Mouse (Mus musculus): ENCODE measurements at regions not wholly inside any gene's neighbourhood (a gene's known extent, or its start where the extent isn't known, plus 50 kb on each side); places are given as distances from the start of the nearest gene placed in this dataset.

- no peak for ATAC-seq (ENCODE audit: low FRiP score)
- WGBS, result 84% methylated on average over 9 of the region's 9 CpGs
- H3K4me2 ChIP-seq (replicated peaks), result no peak overlapping the region
- no peaks in the 10 kb centered on the region for H3K27me3 ChIP-seq (ENCODE audit: control insufficient read depth, insufficient read depth, low read length)
- no peak overlapping the region for H3K9ac ChIP-seq
- no peak overlapping the region for H3K27ac ChIP-seq
- no peaks in the 10 kb centered on the region for H3K9me3 ChIP-seq (ENCODE audit: control insufficient read depth, low read length)
- DNase-seq (ENCODE audit: low spot score), result no peak
- H3K36me3 ChIP-seq (replicated peaks; ENCODE audit: control insufficient read depth, insufficient read depth), result no peaks in the 10 kb centered on the region
- H3K4me3 ChIP-seq (replicated peaks; ENCODE audit: low read length), result no peak overlapping the region
- H3K4me1 ChIP-seq (replicated peaks; ENCODE audit: control insufficient read depth, insufficient read depth, low read length), result no peaks in the 10 kb centered on the region
Measured at GRCm38 (mm10) chr9:118365431-118365830, 112.6 kb upstream of the Eomes start.

DNA sequence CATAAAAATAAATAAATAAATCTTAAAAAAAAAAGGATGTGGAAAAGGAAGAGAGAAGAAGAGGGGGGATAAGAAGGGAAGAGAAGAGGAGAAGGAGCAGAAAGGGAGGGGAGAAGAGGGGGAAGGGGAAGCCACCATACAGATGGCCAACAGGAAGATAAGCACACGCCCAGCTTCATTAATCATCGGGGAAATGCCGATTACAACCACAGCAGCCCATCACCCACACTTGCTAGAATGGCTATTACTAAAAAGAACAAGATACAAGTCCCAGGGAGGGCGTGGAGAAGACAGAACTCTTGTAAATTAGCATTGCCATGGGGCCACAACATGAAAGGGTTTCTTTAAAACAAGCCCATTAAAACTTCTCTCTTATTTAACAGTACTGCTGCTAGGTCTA lies 110.7 kb upstream of the Eomes start:
- Histone ChIP-seq H3K4me3 (replicated peaks; ENCODE audit: low read length) (no peak overlapping the region), H3K9me3 (ENCODE audit: control insufficient read depth, low read length) (no peaks in the 10 kb centered on the region), H3K36me3 (replicated peaks; ENCODE audit: control insufficient read depth, insufficient read depth) (no peaks in the 10 kb centered on the region), H3K9ac (no peak overlapping the region), H3K4me2 (replicated peaks) (no peak overlapping the region), H3K27me3 (ENCODE audit: control insufficient read depth, insufficient read depth, low read length) (no peaks in the 10 kb centered on the region), H3K27ac (no peak overlapping the region), H3K4me1 (replicated peaks; ENCODE audit: control insufficient read depth, insufficient read depth, low read length) (no peaks in the 10 kb centered on the region)
- DNase-seq (ENCODE audit: low spot score) (no peak), ATAC-seq (ENCODE audit: low FRiP score) (no peak)
- WGBS, result 80% methylated on average over 4 of the region's 4 CpGs

DNA sequence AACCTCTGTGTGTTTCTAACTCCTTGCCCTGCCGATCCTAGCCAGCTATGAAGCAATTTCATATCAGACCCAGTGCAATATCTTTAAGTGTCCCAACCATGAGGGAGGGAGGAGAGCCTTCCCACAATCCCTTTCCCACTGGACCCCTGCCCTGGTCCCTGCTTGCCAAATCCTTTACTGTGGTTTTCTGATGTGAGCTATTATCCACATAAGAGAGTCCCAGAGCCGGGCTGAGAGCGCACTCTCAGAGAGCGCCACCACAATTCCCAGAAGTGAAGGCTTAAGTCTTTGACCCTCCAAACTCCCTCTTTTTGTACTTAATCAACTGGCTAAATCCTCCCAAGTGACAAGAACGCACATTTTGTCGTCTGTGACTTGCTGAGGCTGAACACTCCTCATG lies 107.4 kb upstream of the Eomes start:
- ATAC-seq (ENCODE audit: low FRiP score) (no peak), DNase-seq (ENCODE audit: low spot score) (no peak)
- WGBS, result 76% methylated on average over 6 of the region's 6 CpGs

GRCm38 (mm10) chr9:118374680-118375079 lies 103.3 kb upstream of the Eomes start:
- Histone ChIP-seq H3K4me3 (replicated peaks; ENCODE audit: low read length) (no peak overlapping the region), H3K9me3 (ENCODE audit: control insufficient read depth, low read length) (no peaks in the 10 kb centered on the region), H3K36me3 (replicated peaks; ENCODE audit: control insufficient read depth, insufficient read depth) (no peaks in the 10 kb centered on the region), H3K27ac (no peak overlapping the region), H3K9ac (no peak overlapping the region), H3K27me3 (ENCODE audit: control insufficient read depth, insufficient read depth, low read length) (no peaks in the 10 kb centered on the region), H3K4me2 (replicated peaks) (no peak overlapping the region), H3K4me1 (replicated peaks; ENCODE audit: control insufficient read depth, insufficient read depth, low read length) (0 out of 2 replicates have a peak, but pooled peaks cover 3% of the 10 kb centered on the region)
- 92% methylated on average over 5 of the region's 5 CpGs for WGBS
- no peak for ATAC-seq (ENCODE audit: low FRiP score)
- DNase-seq (ENCODE audit: low spot score), result no peak

More for the DNA sequence above, 107.4 kb upstream of the Eomes start:
- H3K4me2 ChIP-seq (replicated peaks), result no peak overlapping the region
- H3K36me3 ChIP-seq (replicated peaks; ENCODE audit: control insufficient read depth, insufficient read depth), result no peaks in the 10 kb centered on the region
- no peaks in the 10 kb centered on the region for H3K27me3 ChIP-seq (ENCODE audit: control insufficient read depth, insufficient read depth, low read length)
- no peak overlapping the region for H3K9ac ChIP-seq
- no peaks in the 10 kb centered on the region for H3K4me1 ChIP-seq (replicated peaks; ENCODE audit: control insufficient read depth, insufficient read depth, low read length)
- no peak overlapping the region for H3K27ac ChIP-seq
- no peak overlapping the region for H3K4me3 ChIP-seq (replicated peaks; ENCODE audit: low read length)
- no peaks in the 10 kb centered on the region for H3K9me3 ChIP-seq (ENCODE audit: control insufficient read depth, low read length)

- no peaks in the 10 kb centered on the region for H3K9me3 ChIP-seq (ENCODE audit: control insufficient read depth, low read length)
- H3K27me3 ChIP-seq (ENCODE audit: control insufficient read depth, insufficient read depth, low read length), result no peaks in the 10 kb centered on the region
- H3K4me1 ChIP-seq (replicated peaks; ENCODE audit: control insufficient read depth, insufficient read depth, low read length), result 0 out of 2 replicates have a peak, but pooled peaks cover 3% of the 10 kb centered on the region
- 34% methylated on average over 6 of the region's 6 CpGs for WGBS
- H3K36me3 ChIP-seq (replicated peaks; ENCODE audit: control insufficient read depth, insufficient read depth), result no peaks in the 10 kb centered on the region
- no peak for DNase-seq (ENCODE audit: low spot score)
- H3K4me2 ChIP-seq (replicated peaks), result peak overlapping the region; percentile 25
- 0 out of 2 replicates have a peak overlapping the region, but pooled peaks have one; percentile 38 for H3K27ac ChIP-seq
- no peak for ATAC-seq (ENCODE audit: low FRiP score)
- no peak overlapping the region for H3K4me3 ChIP-seq (replicated peaks; ENCODE audit: low read length)
- H3K9ac ChIP-seq, result no peak overlapping the region
Measured at GRCm38 (mm10) chr9:118379055-118379454, 99.0 kb upstream of the Eomes start.

DNA sequence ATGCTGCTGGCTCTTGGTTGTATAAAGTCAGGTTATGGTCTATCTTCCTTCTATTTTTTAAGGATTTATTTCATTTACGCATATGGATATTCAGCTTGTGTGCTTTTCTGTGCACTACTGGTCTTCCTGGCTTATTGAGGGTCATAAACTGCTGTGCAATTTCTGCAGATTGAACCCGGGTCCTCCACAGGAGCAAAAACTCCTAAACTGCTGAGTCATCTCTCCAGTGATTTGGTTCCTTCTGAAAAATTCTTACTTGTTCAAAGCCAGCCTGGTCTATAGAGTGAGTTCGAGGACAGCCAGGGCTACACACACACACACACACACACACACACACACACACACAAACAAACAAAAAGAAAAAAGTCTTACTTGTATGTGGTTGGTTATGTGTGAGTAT lies 95.5 kb upstream of the Eomes start:
- ATAC-seq (ENCODE audit: low FRiP score) (no peak), DNase-seq (ENCODE audit: low spot score) (no peak)
- Histone ChIP-seq H3K9ac (no peak overlapping the region), H3K27me3 (ENCODE audit: control insufficient read depth, insufficient read depth, low read length) (peaks cover 16% of the 10 kb centered on the region), H3K36me3 (replicated peaks; ENCODE audit: control insufficient read depth, insufficient read depth) (no peaks in the 10 kb centered on the region), H3K4me1 (replicated peaks; ENCODE audit: control insufficient read depth, insufficient read depth, low read length) (0 out of 2 replicates have a peak, but pooled peaks cover 3% of the 10 kb centered on the region), H3K9me3 (ENCODE audit: control insufficient read depth, low read length) (no peaks in the 10 kb centered on the region), H3K4me2 (replicated peaks) (no peak overlapping the region), H3K4me3 (replicated peaks; ENCODE audit: low read length) (no peak overlapping the region), H3K27ac (no peak overlapping the region)
- 85% methylated on average over 3 of the region's 3 CpGs for WGBS

GRCm38 (mm10) chr9:118384610-118385009 lies 93.4 kb upstream of the Eomes start:
- DNase-seq (ENCODE audit: low spot score), result no peak

DNA sequence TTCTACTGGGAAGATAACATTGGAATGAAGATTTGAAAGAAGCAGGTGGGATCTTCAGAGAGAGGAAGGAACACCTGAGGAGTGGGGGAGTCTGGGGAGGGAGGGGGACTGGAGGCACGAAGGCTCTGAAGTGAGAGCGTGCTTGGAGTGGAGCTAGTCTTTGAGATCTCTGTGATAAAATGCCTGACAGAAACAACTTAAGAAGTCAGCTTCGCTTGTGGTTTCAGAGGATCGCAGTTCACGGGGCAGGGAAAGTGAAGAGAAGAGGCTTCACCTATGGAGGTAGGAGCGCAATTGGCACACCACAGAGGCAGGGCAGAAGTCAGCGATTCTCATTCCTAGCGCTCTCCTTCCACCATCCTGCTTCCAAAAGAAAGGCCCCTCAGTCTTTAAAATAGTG lies 90.4 kb upstream of the Eomes start:
- Histone ChIP-seq H3K4me2 (replicated peaks) (no peak overlapping the region), H3K9ac (no peak overlapping the region), H3K4me1 (replicated peaks; ENCODE audit: control insufficient read depth, insufficient read depth, low read length) (no peaks in the 10 kb centered on the region), H3K9me3 (ENCODE audit: control insufficient read depth, low read length) (no peaks in the 10 kb centered on the region), H3K27ac (no peak overlapping the region), H3K36me3 (replicated peaks; ENCODE audit: control insufficient read depth, insufficient read depth) (no peaks in the 10 kb centered on the region), H3K4me3 (replicated peaks; ENCODE audit: low read length) (no peak overlapping the region), H3K27me3 (ENCODE audit: control insufficient read depth, insufficient read depth, low read length) (peaks cover 56% of the 10 kb centered on the region)
- WGBS, result 39% methylated on average over 8 of the region's 8 CpGs
- ATAC-seq (ENCODE audit: low FRiP score), result no peak
- DNase-seq (ENCODE audit: low spot score), result no peak

More at GRCm38 (mm10) chr9:118384610-118385009, 93.4 kb upstream of the Eomes start:
- Histone ChIP-seq H3K27me3 (ENCODE audit: control insufficient read depth, insufficient read depth, low read length) (peaks cover 35% of the 10 kb centered on the region), H3K4me3 (replicated peaks; ENCODE audit: low read length) (no peak overlapping the region), H3K4me1 (replicated peaks; ENCODE audit: control insufficient read depth, insufficient read depth, low read length) (no peaks in the 10 kb centered on the region), H3K4me2 (replicated peaks) (no peak overlapping the region), H3K9ac (no peak overlapping the region), H3K36me3 (replicated peaks; ENCODE audit: control insufficient read depth, insufficient read depth) (no peaks in the 10 kb centered on the region), H3K9me3 (ENCODE audit: control insufficient read depth, low read length) (no peaks in the 10 kb centered on the region), H3K27ac (no peak overlapping the region)
- ATAC-seq (ENCODE audit: low FRiP score), result no peak
- 60% methylated on average over 2 of the region's 2 CpGs for WGBS

GRCm38 (mm10) chr9:118389481-118390334 lies 88.3 kb upstream of the Eomes start:
- 3% methylated on average over 27 of the region's 27 CpGs for WGBS
- no peak overlapping the region for H3K27ac ChIP-seq
- peaks cover 57% of the 10 kb centered on the region for H3K27me3 ChIP-seq (ENCODE audit: control insufficient read depth, insufficient read depth, low read length)
- H3K9me3 ChIP-seq (ENCODE audit: control insufficient read depth, low read length), result no peaks in the 10 kb centered on the region
- no peaks in the 10 kb centered on the region for H3K36me3 ChIP-seq (replicated peaks; ENCODE audit: control insufficient read depth, insufficient read depth)
- 0 out of 2 replicates have a peak overlapping the region, but pooled peaks have one; percentile 28 for H3K9ac ChIP-seq
- H3K4me1 ChIP-seq (replicated peaks; ENCODE audit: control insufficient read depth, insufficient read depth, low read length), result no peaks in the 10 kb centered on the region
- peak overlapping the region; percentile 46 for H3K4me2 ChIP-seq (replicated peaks)
- no peak for ATAC-seq (ENCODE audit: low FRiP score)
- H3K4me3 ChIP-seq (replicated peaks; ENCODE audit: low read length), result peak overlapping the region; percentile 23
- peak; percentile 25 for DNase-seq (ENCODE audit: low spot score)

All from hindbrain, embryonic 14.5 days (tissue).